Mouse (Mus musculus) midbrain, postnatal 0 days (tissue): ENCODE results near the gene Zc3h7a. TPM values are rescaled to one million over a fixed set of nuclear protein-coding genes. Genes with fewer than 3 reads are reported as not detected.

Experiments
- ATAC-seq: fragments of 200-750 bp; cut with Nextera tagmentation; 2 replicates; pipeline ENCODE4 v1.8.0; 2017; ENCODE audit warnings: moderate number of reproducible peaks, mild to moderate bottlenecking, moderate TSS enrichment, moderate library complexity; ENCODE audit not compliant: low FRiP score
- DNase-seq: peaks from one replicate; pipeline ENCODE4 v3.0.0-alpha.2; 2015; ENCODE audit warnings: low spot score
- H3K27ac ChIP-seq: fragments of 300-500 bp; sonication (generic); 2 replicates; pipeline ENCODE4 v1.5.1; 2014; ENCODE audit warnings: low read depth, mild to moderate bottlenecking, low read length, mixed read lengths
- H3K27me3 ChIP-seq: fragments of 300-500 bp; sonication (generic); 2 replicates; pipeline ENCODE4 v1.6.1; 2014; ENCODE audit warnings: low read length, control low read depth, mixed read lengths; ENCODE audit not compliant: insufficient read depth
- H3K36me3 ChIP-seq: fragments of 300-500 bp; sonication (generic); 2 replicates; pipeline ENCODE4 v1.6.1; 2014; ENCODE audit warnings: low read length, control low read depth, mixed read lengths; ENCODE audit not compliant: insufficient read depth
- H3K4me1 ChIP-seq: fragments of 300-500 bp; sonication (generic); 2 replicates; pipeline ENCODE4 v1.6.1; 2014; ENCODE audit warnings: mild to moderate bottlenecking, control low read depth, antibody characterized with exemption, low read length, mixed read lengths; ENCODE audit not compliant: insufficient read depth
- H3K4me2 ChIP-seq: fragments of 300-500 bp; sonication (generic); 2 replicates; pipeline ENCODE4 v1.6.1; 2014; ENCODE audit warnings: low read depth, mild to moderate bottlenecking, low read length, mixed read lengths; ENCODE audit not compliant: poor library complexity, severe bottlenecking
- H3K4me3 ChIP-seq: fragments of 300-500 bp; sonication (generic); 2 replicates; pipeline ENCODE4 v1.5.1; 2014; ENCODE audit warnings: low read depth, mild to moderate bottlenecking, low read length, moderate library complexity
- H3K9ac ChIP-seq: fragments of 300-500 bp; sonication (generic); replicated peaks from 2 replicates; pipeline ENCODE4 v1.6.1; 2014; ENCODE audit warnings: mild to moderate bottlenecking, low read length, moderate library complexity, mixed read lengths; ENCODE audit not compliant: poor library complexity, severe bottlenecking
- H3K9me3 ChIP-seq: fragments of 300-500 bp; sonication (generic); 2 replicates; pipeline ENCODE4 v1.6.1; 2016; ENCODE audit warnings: low read length, control low read depth
- CTCF ChIP-seq: IDR thresholded peaks from 2 replicates; pipeline ENCODE4 v1.5.1; 2016; ENCODE audit warnings: antibody characterized with exemption, mild to moderate bottlenecking
- WGBS: fragments of 180-500 bp; shearing (Covaris S2); extraction: QIAGEN DNeasy Blood & Tissue Kit; methylation state at CpG from one replicate; pipeline ENCODE4 v1.1.7; 2014; 5-methylcytosine and 5-hydroxymethylcytosine counted together
- polyA plus RNA-seq: library from polyadenylated mRNA; unstranded; fragments of >200 nt; fragmentation: Nextera tagmentation; extraction: Ambion mirVana; gene quantifications from 2 replicates; pipeline ENCODE4 v1.2.1, GENCODE M21; 2015
- total RNA-seq: library from RNA; depleted of rRNA; stranded (reverse); fragments of >200 nt; gene quantifications from 2 replicates; pipeline ENCODE4 v1.2.3, GENCODE M21; 2014

Gene Zc3h7a
- total and polyA plus RNA-seq, 2 experiments from 2014 or later, result 33.3 to 40.9 TPM

DNA sequence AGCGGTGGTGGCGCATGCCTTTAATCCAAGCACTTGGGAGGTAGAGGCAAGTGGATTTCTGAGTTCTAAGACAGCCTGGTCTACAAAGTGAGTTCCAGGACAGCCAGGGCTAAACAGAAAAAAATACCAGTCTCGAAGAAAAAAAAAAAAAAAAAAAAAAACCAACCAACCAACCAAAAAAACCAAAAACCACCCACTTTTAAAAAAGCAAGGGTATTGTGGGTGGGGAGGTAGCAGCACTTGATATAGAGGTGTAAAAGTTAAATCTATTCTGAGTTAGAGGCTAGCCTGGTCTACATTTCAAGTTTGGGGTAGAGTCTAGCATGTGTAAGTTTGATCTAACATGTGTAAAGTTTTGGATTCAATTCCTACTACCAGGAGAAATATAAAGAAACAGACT lies 24.1 kb upstream of the Zc3h7a start:
- Histone ChIP-seq H3K9me3 (no peaks in the 10 kb centered on the region), H3K36me3 (peaks cover 45% of the 10 kb centered on the region), H3K4me2 (no peak overlapping the region), H3K27ac (no peak overlapping the region), H3K27me3 (no peaks in the 10 kb centered on the region), H3K4me3 (no peak overlapping the region), H3K9ac (no peak overlapping the region), H3K4me1 (0 out of 2 replicates have a peak, but pooled peaks cover 7% of the 10 kb centered on the region)
- no peak for DNase-seq
- WGBS, result 96% methylated on average over 3 of the region's 3 CpGs
- ATAC-seq, result no peak
- TF ChIP-seq CTCF, result no peak

DNA sequence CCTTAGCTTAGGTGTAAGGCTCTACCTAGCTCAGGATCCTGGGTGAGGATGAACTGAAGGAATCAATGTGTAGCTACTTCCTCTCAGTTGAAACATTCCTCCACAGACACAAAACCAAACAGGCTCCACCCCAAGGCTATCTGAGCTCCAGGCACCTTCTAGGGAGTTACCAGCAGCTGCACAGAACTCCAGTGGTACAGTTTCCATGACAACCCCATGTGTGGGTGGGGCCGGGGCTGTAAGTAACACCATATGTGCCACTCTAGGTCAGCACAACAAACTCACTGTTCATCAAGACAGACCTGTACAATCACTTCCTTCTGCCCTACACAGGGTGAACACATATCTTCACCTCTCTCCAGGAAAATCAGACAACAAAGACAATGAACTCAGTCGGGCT lies 22.3 kb upstream of the Zc3h7a start:
- no peak for TF ChIP-seq CTCF
- H3K27me3 ChIP-seq, result no peaks in the 10 kb centered on the region
- WGBS, result 75% methylated on average over 2 of the region's 2 CpGs
- ATAC-seq, result no peak
- no peak overlapping the region for H3K4me3 ChIP-seq
- no peak overlapping the region for H3K4me2 ChIP-seq
- DNase-seq, result no peak
- H3K9ac ChIP-seq, result no peak overlapping the region
- H3K9me3 ChIP-seq, result no peaks in the 10 kb centered on the region
- peaks cover 61% of the 10 kb centered on the region for H3K36me3 ChIP-seq
- H3K4me1 ChIP-seq, result no peaks in the 10 kb centered on the region
- no peak overlapping the region for H3K27ac ChIP-seq

DNA sequence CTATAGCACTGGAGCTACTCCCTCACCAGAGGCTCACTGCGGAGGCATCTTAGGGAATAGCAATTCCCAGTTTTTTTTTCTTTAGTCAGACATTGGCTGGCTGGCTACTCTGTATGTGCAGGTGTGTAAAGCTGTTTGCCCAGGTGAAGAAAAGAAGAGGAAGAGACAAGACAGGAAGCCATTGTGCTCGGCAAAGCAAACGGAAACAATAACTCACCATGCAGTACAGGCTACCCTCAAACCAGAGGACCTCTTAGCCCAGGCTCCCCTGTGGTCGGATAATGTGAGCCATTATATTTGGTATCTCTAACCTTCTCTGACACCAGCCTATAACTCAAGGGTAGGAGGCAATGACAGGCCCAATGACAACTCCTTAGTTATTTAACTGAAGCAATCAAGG lies 20.9 kb upstream of the Zc3h7a start:
- no peak for TF ChIP-seq CTCF
- H3K27me3 ChIP-seq, result no peaks in the 10 kb centered on the region
- no peaks in the 10 kb centered on the region for H3K4me1 ChIP-seq
- no peak overlapping the region for H3K9ac ChIP-seq
- H3K36me3 ChIP-seq, result peaks cover 69% of the 10 kb centered on the region
- H3K9me3 ChIP-seq, result no peaks in the 10 kb centered on the region
- DNase-seq (no peak), ATAC-seq (no peak)
- H3K4me3 ChIP-seq, result no peak overlapping the region
- WGBS, result 93% methylated on average over 4 of the region's 4 CpGs
- H3K27ac ChIP-seq, result no peak overlapping the region
- H3K4me2 ChIP-seq, result no peak overlapping the region

DNA sequence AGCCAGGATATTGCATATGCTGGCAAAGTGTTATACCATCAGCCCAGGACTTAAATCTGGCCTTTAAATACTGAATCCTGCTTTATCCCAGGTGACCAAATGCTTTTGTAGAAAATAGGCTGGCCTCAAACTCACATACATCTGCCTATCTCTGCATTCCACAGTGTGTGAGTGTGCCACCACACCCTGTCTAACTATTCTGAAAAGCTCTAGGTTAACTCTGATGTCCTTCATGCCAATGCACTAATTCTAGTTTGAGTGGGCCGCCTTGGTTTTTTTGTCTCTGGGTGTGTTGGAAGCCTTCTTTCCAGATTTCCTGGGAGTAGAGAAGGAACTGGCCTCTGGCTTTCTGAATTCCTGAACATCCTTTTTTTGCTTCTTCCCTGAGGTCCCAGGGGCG lies 17.0 kb upstream of the Zc3h7a start:
- no peak for DNase-seq
- Histone ChIP-seq H3K27me3 (no peaks in the 10 kb centered on the region), H3K27ac (no peak overlapping the region), H3K4me2 (no peak overlapping the region), H3K9ac (no peak overlapping the region), H3K4me3 (no peak overlapping the region), H3K9me3 (no peaks in the 10 kb centered on the region), H3K36me3 (peaks cover 50% of the 10 kb centered on the region), H3K4me1 (no peaks in the 10 kb centered on the region)
- no peak for ATAC-seq
- WGBS, result 97% methylated on average over 2 of the region's 2 CpGs
- no peak for TF ChIP-seq CTCF

DNA sequence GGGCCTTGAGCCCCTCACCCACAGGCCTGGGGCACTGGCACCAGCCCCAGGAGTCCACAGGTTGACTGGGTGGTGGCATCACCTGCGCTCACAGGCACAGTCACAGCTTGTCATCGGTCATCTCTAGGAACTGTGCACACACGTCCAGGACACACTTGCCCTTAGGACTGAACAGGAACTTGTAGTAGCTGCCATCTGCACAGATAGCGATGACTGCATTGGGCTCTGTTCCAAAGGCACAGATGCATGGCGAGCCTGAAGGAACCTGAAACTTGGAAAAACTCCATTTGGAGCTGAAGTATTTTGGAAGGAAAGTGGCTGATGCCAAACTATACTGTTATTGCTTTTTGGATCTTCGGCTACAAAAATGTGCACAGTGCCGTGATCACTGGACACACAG lies 14.0 kb upstream of the Zc3h7a start:
- no peaks in the 10 kb centered on the region for H3K4me1 ChIP-seq
- no peak overlapping the region for H3K27ac ChIP-seq
- H3K36me3 ChIP-seq, result peaks cover 23% of the 10 kb centered on the region
- ATAC-seq (no peak), DNase-seq (peak; percentile 43)
- H3K4me3 ChIP-seq, result no peak overlapping the region
- no peaks in the 10 kb centered on the region for H3K9me3 ChIP-seq
- H3K4me2 ChIP-seq, result no peak overlapping the region
- H3K27me3 ChIP-seq, result no peaks in the 10 kb centered on the region
- no peak overlapping the region for H3K9ac ChIP-seq
- WGBS, result 91% methylated on average over 7 of the region's 7 CpGs
- TF ChIP-seq CTCF, result no peak

DNA sequence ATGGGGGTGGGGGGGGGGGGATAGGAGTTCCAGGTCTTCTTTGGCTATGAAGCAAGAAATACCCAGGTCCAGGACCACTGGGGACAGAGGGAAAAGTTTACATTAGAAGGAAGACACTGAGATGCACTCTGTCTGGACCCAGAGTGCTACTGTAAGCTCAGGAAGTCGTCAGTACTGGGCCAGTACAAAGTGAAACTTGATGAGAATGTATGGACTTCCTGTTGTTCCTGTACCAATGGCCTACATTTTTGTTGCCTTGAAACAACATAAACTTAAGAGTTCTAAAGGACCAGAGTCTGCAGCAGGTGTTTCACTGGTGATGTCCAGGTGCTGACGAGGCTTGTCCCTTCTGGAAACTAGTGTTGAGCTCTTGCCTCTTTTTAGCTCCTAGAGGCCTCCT lies 1.2 kb upstream of the Zc3h7a start:
- H3K27me3 ChIP-seq, result no peaks in the 10 kb centered on the region

More for the DNA sequence above, 1.2 kb upstream of the Zc3h7a start:
- Histone ChIP-seq H3K27ac (no peak overlapping the region), H3K4me1 (no peaks in the 10 kb centered on the region; the same call in 1 of the 2 replicates), H3K36me3 (no peaks in the 10 kb centered on the region), H3K9ac (no peak overlapping the region), H3K4me2 (no peak overlapping the region; the same call in 1 of the 2 replicates), H3K4me3 (no peak overlapping the region), H3K9me3 (no peaks in the 10 kb centered on the region)
- WGBS, result 87% methylated on average over 2 of the region's 2 CpGs
- ATAC-seq, result no peak
- DNase-seq, result no peak
- no peak for TF ChIP-seq CTCF
